Mouse (Mus musculus) right cerebral cortex, postnatal 36 days (tissue): ENCODE results near the gene Mcoln3.

Experiments used
- DNase-seq, 2 experiments: peaks; one replicate each; pipeline ENCODE4 v3.0.0; 2022; ENCODE audit warnings: low spot score in 2 of 2, mixed read lengths in 1 of 2

The Mcoln3 gene

GRCm38 (mm10) chr3:146134834-146135233 lies 17.6 kb downstream of the Mcoln3 start:
- DNase-seq: no peak

- no peak for DNase-seq
These were observed 18.2 kb downstream of the Mcoln3 start for GRCm38 (mm10) chr3:146135417-146135816.

GRCm38 (mm10) chr3:146136422-146136821 lies 19.2 kb downstream of the Mcoln3 start:
- no peak for DNase-seq

- no peak for DNase-seq
These were observed 23.0 kb downstream of the Mcoln3 start for GRCm38 (mm10) chr3:146140276-146140675.

- DNase-seq: no peak
These were observed 25.3 kb downstream of the Mcoln3 start for GRCm38 (mm10) chr3:146142523-146142922.

GRCm38 (mm10) chr3:146145501-146145900 lies 28.3 kb downstream of the Mcoln3 start:
- no peak for DNase-seq

GRCm38 (mm10) chr3:146146131-146146530 lies 28.9 kb downstream of the Mcoln3 start:
- no peak for DNase-seq

GRCm38 (mm10) chr3:146149156-146150057 lies 32.2 kb downstream of the Mcoln3 start, which contains the start of gene Mcoln2:
Mcoln2 (plus strand) TSS chr3:146149833.
- DNase-seq: no peak

- DNase-seq: no peak
These were observed 32.8 kb downstream of the Mcoln3 start for GRCm38 (mm10) chr3:146150058-146150400.

- DNase-seq: no peak
These were observed 33.3 kb downstream of the Mcoln3 start for GRCm38 (mm10) chr3:146150560-146150959.

GRCm38 (mm10) chr3:146151328-146151727 lies 34.1 kb downstream of the Mcoln3 start:
- no peak for DNase-seq

- DNase-seq: no peak
These were observed 34.5 kb downstream of the Mcoln3 start for GRCm38 (mm10) chr3:146151755-146152154.

- DNase-seq: no peak
These were observed 35.1 kb downstream of the Mcoln3 start for GRCm38 (mm10) chr3:146152348-146152747.

- DNase-seq: no peak
These were observed 35.7 kb downstream of the Mcoln3 start for GRCm38 (mm10) chr3:146152913-146153312.

GRCm38 (mm10) chr3:146153862-146154611 lies 36.8 kb downstream of the Mcoln3 start:
- no peak for DNase-seq

GRCm38 (mm10) chr3:146155628-146156576 lies 38.7 kb downstream of the Mcoln3 start:
- DNase-seq: no peak

GRCm38 (mm10) chr3:146156811-146157210 lies 39.6 kb downstream of the Mcoln3 start:
- no peak for DNase-seq

GRCm38 (mm10) chr3:146158039-146158438 lies 40.8 kb downstream of the Mcoln3 start:
- no peak for DNase-seq

GRCm38 (mm10) chr3:146159360-146159759 lies 42.1 kb downstream of the Mcoln3 start:
- DNase-seq: no peak

- DNase-seq: no peak
These were observed 44.9 kb downstream of the Mcoln3 start for GRCm38 (mm10) chr3:146162197-146162596.

GRCm38 (mm10) chr3:146169356-146169755 lies 52.1 kb downstream of the Mcoln3 start:
- DNase-seq: no peak

- DNase-seq: no peak
These were observed 55.8 kb downstream of the Mcoln3 start for GRCm38 (mm10) chr3:146173030-146173429.
